Mouse (Mus musculus): ENCODE data around the gene Kri1. TPM values are rescaled to one million over a fixed set of nuclear protein-coding genes. Genes with fewer than 3 reads are reported as not detected.
A peak's percentile ranks its signal among the peaks of the same experiment; 100 is the strongest.

Kri1 gene
- total RNA-seq, 1 experiment, result 81.6 TPM

GRCm38 (mm10) chr9:21243826-21244427 lies 43.8 kb downstream of the Kri1 start:
- TF ChIP-seq HCFC1 (IDR thresholded peaks at IDR 0.05; ENCODE audit: borderline replicate concordance, insufficient read depth, low read length) (no peak), CHD2 (IDR thresholded peaks at IDR 0.05; ENCODE audit: low read depth, low read length) (no peak)
- peak overlapping the region; percentile 51 for H3K9ac ChIP-seq (ENCODE audit: insufficient read depth, low read depth, low read length, poor library complexity, severe bottlenecking)
- in situ Hi-C loops (cut with MboI; ENCODE audit: low sequenced_read_pairs in 2 of 2, unreplicated experiment in 2 of 2), result no loop called here

GRCm38 (mm10) chr9:21241343-21241742 lies 46.4 kb downstream of the Kri1 start:
- no peak overlapping the region for H3K4me3 ChIP-seq (ENCODE audit: insufficient read depth in 1 of 2, low read depth in 1 of 2, low read length in 2 of 2, poor library complexity in 1 of 2, severe bottlenecking in 1 of 2)
- H3K36me3 ChIP-seq (ENCODE audit: control insufficient read depth, insufficient read depth, low read length, poor library complexity, severe bottlenecking), result peaks cover 3% of the 10 kb centered on the region; the same call in 1 of the 2 replicates
- DNase-seq (ENCODE audit: low read depth, low spot score), result peak; percentile 95
- H3K4me1 ChIP-seq (ENCODE audit: control insufficient read depth in 2 of 2, insufficient read depth in 2 of 2, low read length in 2 of 2, poor library complexity in 1 of 2), result peaks cover 7 to 10% of the 10 kb centered on the region in 2 experiments; a peak in 3 of 4 replicates
- H3K9me3 ChIP-seq (ENCODE audit: control insufficient read depth, insufficient read depth, low read depth, low read length), result no peaks in the 10 kb centered on the region
- H3K9ac ChIP-seq (ENCODE audit: insufficient read depth, low read depth, low read length, poor library complexity, severe bottlenecking), result no peak overlapping the region
- no peak overlapping the region for H3K27ac ChIP-seq (ENCODE audit: insufficient read depth, low read depth, low read length, poor library complexity, severe bottlenecking)
- in situ Hi-C loops (cut with MboI; ENCODE audit: low sequenced_read_pairs in 2 of 2, unreplicated experiment in 2 of 2), result no loop called here
- TF ChIP-seq HCFC1 (IDR thresholded peaks at IDR 0.05; ENCODE audit: borderline replicate concordance, insufficient read depth, low read length) (0 out of 2 replicates have a peak, but pooled peaks have one; percentile 42), ZNF384 (IDR thresholded peaks at IDR 0.05; ENCODE audit: low read depth, low read length) (peak; percentile 41; the same call in 1 of the 2 replicates), CHD2 (IDR thresholded peaks at IDR 0.05; ENCODE audit: low read depth, low read length) (no peak), ZC3H11A (IDR thresholded peaks at IDR 0.05; ENCODE audit: borderline replicate concordance, low read depth, low read length) (no peak), MAFK (IDR thresholded peaks at IDR 0.05; ENCODE audit: insufficient read depth, low read depth, low read length) (peak; percentile 32; the same call in 1 of the 2 replicates)

More at GRCm38 (mm10) chr9:21243826-21244427, 43.8 kb downstream of the Kri1 start:
- no peak for DNase-seq (ENCODE audit: low read depth, low spot score)
- Histone ChIP-seq H3K36me3 (ENCODE audit: control insufficient read depth, insufficient read depth, low read length, poor library complexity, severe bottlenecking) (no peaks in the 10 kb centered on the region), H3K4me1 (ENCODE audit: control insufficient read depth in 2 of 2, insufficient read depth in 2 of 2, low read length in 2 of 2, poor library complexity in 1 of 2) (peaks cover 2 to 6% of the 10 kb centered on the region in 2 experiments; a peak in 1 of 4 replicates), H3K4me3 (ENCODE audit: insufficient read depth in 1 of 2, low read depth in 1 of 2, low read length in 2 of 2, poor library complexity in 1 of 2, severe bottlenecking in 1 of 2) (peak overlapping the region; percentile 64 to 83), H3K9me3 (ENCODE audit: control insufficient read depth, insufficient read depth, low read depth, low read length) (no peaks in the 10 kb centered on the region), H3K27ac (ENCODE audit: insufficient read depth, low read depth, low read length, poor library complexity, severe bottlenecking) (no peak overlapping the region)

- Histone ChIP-seq H3K9ac (ENCODE audit: insufficient read depth, low read depth, low read length, poor library complexity, severe bottlenecking) (peak overlapping the region; percentile 91), H3K4me1 (ENCODE audit: control insufficient read depth in 2 of 2, insufficient read depth in 2 of 2, low read length in 2 of 2, poor library complexity in 1 of 2) (peaks cover 7 to 11% of the 10 kb centered on the region in 2 experiments; a peak in 3 of 4 replicates), H3K36me3 (ENCODE audit: control insufficient read depth, insufficient read depth, low read length, poor library complexity, severe bottlenecking) (peaks cover 7% of the 10 kb centered on the region; the same call in 1 of the 2 replicates), H3K9me3 (ENCODE audit: control insufficient read depth, insufficient read depth, low read depth, low read length) (no peaks in the 10 kb centered on the region), H3K4me3 (ENCODE audit: insufficient read depth in 1 of 2, low read depth in 1 of 2, low read length in 2 of 2, poor library complexity in 1 of 2, severe bottlenecking in 1 of 2) (peak overlapping the region; percentile 89 to 90), H3K27ac (ENCODE audit: insufficient read depth, low read depth, low read length, poor library complexity, severe bottlenecking) (no peak overlapping the region)
- in situ Hi-C loops (cut with MboI; ENCODE audit: low sequenced_read_pairs in 2 of 2, unreplicated experiment in 2 of 2), result no loop called here
- no peak for TF ChIP-seq MAFK (IDR thresholded peaks at IDR 0.05; ENCODE audit: insufficient read depth, low read depth, low read length)
- no peak for TF ChIP-seq ZNF384 (IDR thresholded peaks at IDR 0.05; ENCODE audit: low read depth, low read length)
- no peak for TF ChIP-seq HCFC1 (IDR thresholded peaks at IDR 0.05; ENCODE audit: borderline replicate concordance, insufficient read depth, low read length)
- no peak for TF ChIP-seq CHD2 (IDR thresholded peaks at IDR 0.05; ENCODE audit: low read depth, low read length)
- no peak for TF ChIP-seq ZC3H11A (IDR thresholded peaks at IDR 0.05; ENCODE audit: borderline replicate concordance, low read depth, low read length)
- DNase-seq (ENCODE audit: low read depth, low spot score), result no peak
Observed at GRCm38 (mm10) chr9:21239465-21239848, 48.3 kb downstream of the Kri1 start.

GRCm38 (mm10) chr9:21238733-21239464 lies 48.9 kb downstream of the Kri1 start, which contains the start of gene Keap1:
Gene Keap1 (minus strand): TSS chr9:21239361.
- Histone ChIP-seq H3K4me1 (ENCODE audit: control insufficient read depth in 2 of 2, insufficient read depth in 2 of 2, low read length in 2 of 2, poor library complexity in 1 of 2) (peaks cover 7 to 11% of the 10 kb centered on the region in 2 experiments; a peak in 3 of 4 replicates), H3K27ac (ENCODE audit: insufficient read depth, low read depth, low read length, poor library complexity, severe bottlenecking) (peak within 1 kb of the TSS; percentile 83), H3K9ac (ENCODE audit: insufficient read depth, low read depth, low read length, poor library complexity, severe bottlenecking) (peak within 1 kb of the TSS; percentile 91), H3K9me3 (ENCODE audit: control insufficient read depth, insufficient read depth, low read depth, low read length) (no peaks in the 10 kb centered on the region), H3K36me3 (ENCODE audit: control insufficient read depth, insufficient read depth, low read length, poor library complexity, severe bottlenecking) (peaks cover 7% of the 10 kb centered on the region; the same call in 1 of the 2 replicates), H3K4me3 (ENCODE audit: insufficient read depth in 1 of 2, low read depth in 1 of 2, low read length in 2 of 2, poor library complexity in 1 of 2, severe bottlenecking in 1 of 2) (peak within 1 kb of the TSS; percentile 89 to 90)
- DNase-seq (ENCODE audit: low read depth, low spot score), result no peak
- TF ChIP-seq CHD2 (IDR thresholded peaks at IDR 0.05; ENCODE audit: low read depth, low read length) (no peak), MAFK (IDR thresholded peaks at IDR 0.05; ENCODE audit: insufficient read depth, low read depth, low read length) (peak; percentile 96), ZNF384 (IDR thresholded peaks at IDR 0.05; ENCODE audit: low read depth, low read length) (no peak)
- in situ Hi-C loops (cut with MboI; ENCODE audit: low sequenced_read_pairs in 2 of 2, unreplicated experiment in 2 of 2), result no loop called here
